Mouse (Mus musculus): ENCODE measurements around the gene Prf1. TPM values are rescaled to one million over a fixed set of nuclear protein-coding genes. Genes with fewer than 3 reads are reported as not detected.

Prf1 gene
- polyA plus RNA-seq, 1 experiment from 2014 or later: 0.08 TPM

GRCm38 (mm10) chr10:61284309-61284708 is 13.3 kb upstream of the Prf1 start:
- H3K27ac ChIP-seq (ENCODE audit: low read length): no peak overlapping the region
- no peak overlapping the region for H3K4me2 ChIP-seq (replicated peaks; ENCODE audit: low read depth, low read length)
- DNase-seq (ENCODE audit: low spot score) (no peak), ATAC-seq (no peak)
- no peaks in the 10 kb centered on the region for H3K27me3 ChIP-seq (replicated peaks; ENCODE audit: insufficient read depth, low read length)
- H3K4me3 ChIP-seq (ENCODE audit: low read depth, low read length): no peak overlapping the region
- no peaks in the 10 kb centered on the region for H3K9me3 ChIP-seq (ENCODE audit: low read length)
- TF ChIP-seq CTCF (IDR thresholded peaks at IDR 0.05): no peak
- no peak for TF ChIP-seq EP300 (IDR thresholded peaks at IDR 0.05)
- 79% methylated on average over 4 of the region's 4 CpGs for WGBS
- no peaks in the 10 kb centered on the region for H3K4me1 ChIP-seq (ENCODE audit: insufficient read depth, low read depth, low read length)
- no peaks in the 10 kb centered on the region for H3K36me3 ChIP-seq (ENCODE audit: insufficient read depth, low read length)
- no peak overlapping the region for H3K9ac ChIP-seq (replicated peaks; ENCODE audit: low read depth)

GRCm38 (mm10) chr10:61285271-61285670 is 12.4 kb upstream of the Prf1 start:
- no peak overlapping the region for H3K4me2 ChIP-seq (replicated peaks; ENCODE audit: low read depth, low read length)
- H3K27ac ChIP-seq (ENCODE audit: low read length): peak overlapping the region; percentile 15
- peak; percentile 84 for ATAC-seq

GRCm38 (mm10) chr10:61286246-61286645 is 11.4 kb upstream of the Prf1 start:
- TF ChIP-seq EP300 (IDR thresholded peaks at IDR 0.05) (peak; percentile 42; the same call in 1 of the 2 replicates), CTCF (IDR thresholded peaks at IDR 0.05) (no peak)
- Histone ChIP-seq H3K27ac (ENCODE audit: low read length) (0 out of 2 replicates have a peak overlapping the region, but pooled peaks have one; percentile 15), H3K36me3 (ENCODE audit: insufficient read depth, low read length) (no peaks in the 10 kb centered on the region), H3K27me3 (replicated peaks; ENCODE audit: insufficient read depth, low read length) (no peaks in the 10 kb centered on the region), H3K4me1 (ENCODE audit: insufficient read depth, low read depth, low read length) (no peaks in the 10 kb centered on the region), H3K4me3 (ENCODE audit: low read depth, low read length) (no peak overlapping the region), H3K9ac (replicated peaks; ENCODE audit: low read depth) (no peak overlapping the region), H3K4me2 (replicated peaks; ENCODE audit: low read depth, low read length) (no peak overlapping the region), H3K9me3 (ENCODE audit: low read length) (no peaks in the 10 kb centered on the region)
- DNase-seq (ENCODE audit: low spot score) (peak; percentile 73), ATAC-seq (peak; percentile 78)
- WGBS: 39% methylated on average over 7 of the region's 7 CpGs

More at GRCm38 (mm10) chr10:61285271-61285670, 12.4 kb upstream of the Prf1 start:
- Histone ChIP-seq H3K9ac (replicated peaks; ENCODE audit: low read depth) (no peak overlapping the region), H3K9me3 (ENCODE audit: low read length) (no peaks in the 10 kb centered on the region), H3K27me3 (replicated peaks; ENCODE audit: insufficient read depth, low read length) (no peaks in the 10 kb centered on the region), H3K4me1 (ENCODE audit: insufficient read depth, low read depth, low read length) (no peaks in the 10 kb centered on the region), H3K4me3 (ENCODE audit: low read depth, low read length) (no peak overlapping the region), H3K36me3 (ENCODE audit: insufficient read depth, low read length) (no peaks in the 10 kb centered on the region)
- TF ChIP-seq CTCF (IDR thresholded peaks at IDR 0.05) (no peak), EP300 (IDR thresholded peaks at IDR 0.05) (no peak)
- 61% methylated on average over 11 of the region's 11 CpGs for WGBS
- peak; percentile 78 for DNase-seq (ENCODE audit: low spot score)

GRCm38 (mm10) chr10:61290016-61290415 is 7.6 kb upstream of the Prf1 start:
- Histone ChIP-seq H3K27ac (ENCODE audit: low read length) (no peak overlapping the region), H3K27me3 (replicated peaks; ENCODE audit: insufficient read depth, low read length) (no peaks in the 10 kb centered on the region), H3K4me2 (replicated peaks; ENCODE audit: low read depth, low read length) (no peak overlapping the region), H3K4me3 (ENCODE audit: low read depth, low read length) (no peak overlapping the region), H3K36me3 (ENCODE audit: insufficient read depth, low read length) (no peaks in the 10 kb centered on the region), H3K4me1 (ENCODE audit: insufficient read depth, low read depth, low read length) (no peaks in the 10 kb centered on the region), H3K9me3 (ENCODE audit: low read length) (no peaks in the 10 kb centered on the region), H3K9ac (replicated peaks; ENCODE audit: low read depth) (no peak overlapping the region)
- DNase-seq (ENCODE audit: low spot score) (no peak), ATAC-seq (no peak)
- no peak for TF ChIP-seq EP300 (IDR thresholded peaks at IDR 0.05)
- no peak for TF ChIP-seq CTCF (IDR thresholded peaks at IDR 0.05)
- WGBS: 74% methylated on average over 2 of the region's 2 CpGs

- no peak for ATAC-seq
- 72% methylated on average over 2 of the region's 2 CpGs for WGBS
- no peak for DNase-seq (ENCODE audit: low spot score)
- no peak overlapping the region for H3K4me3 ChIP-seq (ENCODE audit: low read depth, low read length)
- no peak for TF ChIP-seq EP300 (IDR thresholded peaks at IDR 0.05)
- no peak for TF ChIP-seq CTCF (IDR thresholded peaks at IDR 0.05)
- no peak overlapping the region for H3K4me2 ChIP-seq (replicated peaks; ENCODE audit: low read depth, low read length)
- H3K27me3 ChIP-seq (replicated peaks; ENCODE audit: insufficient read depth, low read length): no peaks in the 10 kb centered on the region
- no peak overlapping the region for H3K9ac ChIP-seq (replicated peaks; ENCODE audit: low read depth)
- no peaks in the 10 kb centered on the region for H3K9me3 ChIP-seq (ENCODE audit: low read length)
- H3K27ac ChIP-seq (ENCODE audit: low read length): no peak overlapping the region
- H3K4me1 ChIP-seq (ENCODE audit: insufficient read depth, low read depth, low read length): no peaks in the 10 kb centered on the region
- no peaks in the 10 kb centered on the region for H3K36me3 ChIP-seq (ENCODE audit: insufficient read depth, low read length)
Measured at GRCm38 (mm10) chr10:61290479-61290878, 7.2 kb upstream of the Prf1 start.

- H3K4me3 ChIP-seq (ENCODE audit: low read depth, low read length): no peak overlapping the region
- H3K36me3 ChIP-seq (ENCODE audit: insufficient read depth, low read length): no peaks in the 10 kb centered on the region
- ATAC-seq (no peak), DNase-seq (ENCODE audit: low spot score) (no peak)
- 55% methylated on average over 8 of the region's 8 CpGs for WGBS
- H3K4me2 ChIP-seq (replicated peaks; ENCODE audit: low read depth, low read length): no peak overlapping the region
- no peaks in the 10 kb centered on the region for H3K4me1 ChIP-seq (ENCODE audit: insufficient read depth, low read depth, low read length)
- no peak overlapping the region for H3K27ac ChIP-seq (ENCODE audit: low read length)
- no peaks in the 10 kb centered on the region for H3K27me3 ChIP-seq (replicated peaks; ENCODE audit: insufficient read depth, low read length)
- no peak overlapping the region for H3K9ac ChIP-seq (replicated peaks; ENCODE audit: low read depth)
- TF ChIP-seq CTCF (IDR thresholded peaks at IDR 0.05): no peak
- no peak for TF ChIP-seq EP300 (IDR thresholded peaks at IDR 0.05)
- no peaks in the 10 kb centered on the region for H3K9me3 ChIP-seq (ENCODE audit: low read length)
Measured at GRCm38 (mm10) chr10:61294242-61294641, 3.4 kb upstream of the Prf1 start.

All from lung, postnatal 0 days (tissue).